Mouse (Mus musculus) MEL (cell line): ENCODE results near the gene Cybb. TPM values are rescaled to one million over a fixed set of nuclear protein-coding genes. Genes with fewer than 3 reads are reported as not detected.

Experiments
- DNase-seq: peaks from one replicate; pipeline ENCODE4 v3.0.0; 2011; ENCODE audit warnings: low read depth, low spot score
- H3K27ac ChIP-seq: 2 replicates; pipeline ENCODE4 v1.5.1; 2012; ENCODE audit warnings: low read depth, mild to moderate bottlenecking, control low read depth, low read length, moderate library complexity; ENCODE audit not compliant: control insufficient read depth
- H3K27me3 ChIP-seq, 2 experiments: fragments of 150-350 bp in 1 of 2; sonication (generic) in 1 of 2; 2 replicates each; pipeline ENCODE4 v1.6.1; 2012; ENCODE audit warnings: low read length in 2 of 2, mild to moderate bottlenecking in 2 of 2, improper control_type of control experiment in 1 of 2, moderate library complexity in 1 of 2; ENCODE audit not compliant: insufficient read depth in 2 of 2, control insufficient read depth in 1 of 2
- H3K36me3 ChIP-seq, 2 experiments: 2 replicates each; pipeline ENCODE4 v1.6.1; 2012 to 2014; ENCODE audit warnings: low read length in 2 of 2, improper control_type of control experiment in 1 of 2, inconsistent platforms in 1 of 2, mild to moderate bottlenecking in 1 of 2; ENCODE audit not compliant: insufficient read depth in 2 of 2, control insufficient read depth in 1 of 2
- H3K4me1 ChIP-seq, 2 experiments: fragments of 150-350 bp in 1 of 2; sonication (generic) in 1 of 2; 2 replicates each; pipeline ENCODE4 v1.6.1; 2012; ENCODE audit warnings: low read length in 2 of 2, improper control_type of control experiment in 1 of 2, mild to moderate bottlenecking in 1 of 2; ENCODE audit not compliant: insufficient read depth in 2 of 2, control insufficient read depth in 1 of 2
- H3K4me3 ChIP-seq, 2 experiments: fragments of 150-350 bp in 1 of 2; sonication (generic) in 1 of 2; 2 replicates each; pipeline ENCODE4 v1.5.1; 2012; ENCODE audit warnings: low read depth in 2 of 2, low read length in 2 of 2, mild to moderate bottlenecking in 2 of 2, moderate library complexity in 2 of 2, control low read depth in 1 of 2, improper control_type of control experiment in 1 of 2; ENCODE audit not compliant: control insufficient read depth in 1 of 2, insufficient read depth in 1 of 2
- H3K79me2 ChIP-seq: 2 replicates; pipeline ENCODE4 v1.6.1; 2012; ENCODE audit warnings: mild to moderate bottlenecking, low read length, moderate library complexity; ENCODE audit not compliant: control insufficient read depth, poor library complexity, insufficient read depth
- H3K9ac ChIP-seq: 2 replicates; pipeline ENCODE4 v1.6.1; 2012; ENCODE audit warnings: low read depth, mild to moderate bottlenecking, control low read depth, low read length, moderate library complexity; ENCODE audit not compliant: control insufficient read depth, poor library complexity, severe bottlenecking
- H3K9me3 ChIP-seq: fragments of 150-350 bp; sonication (generic); replicated peaks from 2 replicates; pipeline ENCODE4 v1.6.1; 2012; ENCODE audit warnings: mild to moderate bottlenecking, low read length, improper control_type of control experiment, moderate library complexity; ENCODE audit not compliant: insufficient read depth
- CTCF ChIP-seq, 3 experiments: IDR thresholded peaks in 2 of 3; conservative IDR thresholded peaks in 1 of 3; 2 replicates each; pipeline ENCODE4 v1.5.1; 2011 to 2012; ENCODE audit warnings: low read length in 3 of 3, low read depth in 2 of 3, mild to moderate bottlenecking in 2 of 3, improper control_type of control experiment in 1 of 3, inconsistent platforms in 1 of 3, mixed read lengths in 1 of 3, moderate library complexity in 1 of 3; ENCODE audit not compliant: control insufficient read depth in 1 of 3, insufficient read depth in 1 of 3, poor library complexity in 1 of 3, severe bottlenecking in 1 of 3
- E2F4 ChIP-seq: IDR thresholded peaks from 2 replicates; pipeline ENCODE4 v1.6.1; 2011; ENCODE audit warnings: low read depth, low read length, improper control_type of control experiment, borderline replicate concordance
- ELF1 ChIP-seq: IDR thresholded peaks from 2 replicates; pipeline ENCODE4 v1.6.1; 2014; ENCODE audit warnings: low read depth, mild to moderate bottlenecking, inconsistent platforms, low read length, improper control_type of control experiment, moderate library complexity
- EP300 ChIP-seq, 2 experiments: IDR thresholded peaks; 2 replicates each; pipeline ENCODE4 v1.6.1; 2011; ENCODE audit warnings: improper control_type of control experiment in 2 of 2, low read length in 2 of 2, low read depth in 1 of 2, mild to moderate bottlenecking in 1 of 2
- ETS1 ChIP-seq: IDR thresholded peaks from 2 replicates; pipeline ENCODE4 v1.6.1; 2012; ENCODE audit warnings: low read depth, mild to moderate bottlenecking, inconsistent platforms, low read length, improper control_type of control experiment, moderate library complexity
- GABPA ChIP-seq: IDR thresholded peaks from 2 replicates; pipeline ENCODE4 v1.6.1; 2012; ENCODE audit warnings: low read depth, mild to moderate bottlenecking, inconsistent platforms, low read length, improper control_type of control experiment, moderate library complexity
- MAFK ChIP-seq: IDR thresholded peaks from 2 replicates; pipeline ENCODE4 v1.6.1; 2011; ENCODE audit warnings: low read depth, mild to moderate bottlenecking, low read length, improper control_type of control experiment, borderline replicate concordance
- MAZ ChIP-seq: IDR thresholded peaks from 2 replicates; pipeline ENCODE4 v1.6.1; 2012; ENCODE audit warnings: low read depth, mild to moderate bottlenecking, inconsistent platforms, low read length, improper control_type of control experiment
- MYB ChIP-seq: IDR thresholded peaks from 2 replicates; pipeline ENCODE4 v1.6.1; 2011; ENCODE audit warnings: mild to moderate bottlenecking, low read depth, low read length, improper control_type of control experiment
- NRF1 ChIP-seq: IDR thresholded peaks from 2 replicates; pipeline ENCODE4 v1.6.1; 2014; ENCODE audit warnings: low read depth, mild to moderate bottlenecking, inconsistent platforms, low read length, improper control_type of control experiment, moderate library complexity; ENCODE audit not compliant: poor library complexity, insufficient read depth, severe bottlenecking
- POLR2AphosphoS2 ChIP-seq: IDR thresholded peaks from 2 replicates; pipeline ENCODE4 v1.6.1; 2011; ENCODE audit warnings: low read length, improper control_type of control experiment
- RAD21 ChIP-seq: IDR thresholded peaks from 2 replicates; pipeline ENCODE4 v1.6.1; 2011; ENCODE audit warnings: mild to moderate bottlenecking, low read depth, low read length, improper control_type of control experiment
- RCOR1 ChIP-seq: IDR thresholded peaks from 2 replicates; pipeline ENCODE4 v1.6.1; 2012; ENCODE audit warnings: low read depth, mild to moderate bottlenecking, inconsistent platforms, low read length, improper control_type of control experiment
- SIN3A ChIP-seq: IDR thresholded peaks from 2 replicates; pipeline ENCODE4 v1.6.1; 2012; ENCODE audit warnings: low read length, improper control_type of control experiment, inconsistent platforms
- SMC3 ChIP-seq: IDR thresholded peaks from 2 replicates; pipeline ENCODE4 v1.6.1; 2011; ENCODE audit warnings: low read depth, low read length, improper control_type of control experiment
- TAL1 ChIP-seq: IDR thresholded peaks from 2 replicates; pipeline ENCODE4 v1.6.1; 2012; ENCODE audit warnings: mild to moderate bottlenecking, inconsistent platforms, low read length, moderate library complexity, mixed read lengths
- USF1 ChIP-seq: IDR thresholded peaks from 2 replicates; pipeline ENCODE4 v1.6.1; 2014; ENCODE audit warnings: low read depth, mild to moderate bottlenecking, inconsistent platforms, low read length, improper control_type of control experiment, moderate library complexity
- ZC3H11A ChIP-seq: IDR thresholded peaks from 2 replicates; pipeline ENCODE4 v1.6.1; 2012; ENCODE audit warnings: low read depth, mild to moderate bottlenecking, inconsistent platforms, low read length, improper control_type of control experiment
- ZNF384 ChIP-seq: IDR thresholded peaks from 2 replicates; pipeline ENCODE4 v1.6.1; 2012; ENCODE audit warnings: low read depth, mild to moderate bottlenecking, inconsistent platforms, low read length, improper control_type of control experiment
- polyA plus RNA-seq, 2 experiments: library from polyadenylated mRNA; stranded (reverse) in 1 of 2; unstranded in 1 of 2; fragments of >175 nt in 1 of 2; fragments of >200 nt in 1 of 2; gene quantifications; 2 replicates each; pipeline versions ENCODE4 v1.2.1 to v1.2.4; 2012; ENCODE audit warnings: low replicate concordance in 2 of 2, low read depth in 1 of 2; ENCODE audit not compliant: insufficient read length in 2 of 2, insufficient read depth in 1 of 2, missing spikeins in 1 of 2
- total RNA-seq: library from RNA; depleted of rRNA; stranded (reverse); fragments of 300-350 nt; gene quantifications from 2 replicates; pipeline ENCODE4 v1.2.3, GENCODE M21; 2012

The Cybb gene
- total and polyA plus RNA-seq, 3 experiments = not detected

- Histone ChIP-seq H3K27ac (no peak overlapping the region), H3K27me3 (peaks cover 0 to 2% of the 10 kb centered on the region in 2 experiments; a peak in 3 of 4 replicates), H3K36me3 (no peaks in the 10 kb centered on the region), H3K9ac (no peak overlapping the region), H3K4me3 (no peak overlapping the region), H3K9me3 (no peaks in the 10 kb centered on the region), H3K4me1 (no peaks in the 10 kb centered on the region), H3K79me2 (no peaks in the 10 kb centered on the region)
- DNase-seq = peak; percentile 9
- TF ChIP-seq NRF1 (no peak), TAL1 (no peak), MYB (no peak), ZNF384 (no peak), MAFK (no peak), ELF1 (no peak), GABPA (no peak), EP300 (IDR thresholded peaks at IDR 0.05; ENCODE audit: low read depth in 1 of 2, low read length in 2 of 2) (no peak)
Observed at GRCm38 (mm10) chrX:9452375-9452774, 35.2 kb downstream of the Cybb start.

GRCm38 (mm10) chrX:9447284-9447683 lies 40.3 kb downstream of the Cybb start:
- Histone ChIP-seq H3K27ac (no peak overlapping the region), H3K4me1 (no peaks in the 10 kb centered on the region)
- TF ChIP-seq MAZ = no peak
- TF ChIP-seq ZNF384 = no peak
- no peak for TF ChIP-seq POLR2AphosphoS2
- TF ChIP-seq USF1 = no peak
- TF ChIP-seq TAL1 = no peak
- TF ChIP-seq ZC3H11A = no peak
- TF ChIP-seq EP300 (IDR thresholded peaks at IDR 0.05; ENCODE audit: low read depth in 1 of 2, low read length in 2 of 2) = no peak
- no peak for TF ChIP-seq ETS1
- TF ChIP-seq RCOR1 = no peak
- TF ChIP-seq, all 39 proteins: peak for 0
- Histone ChIP-seq H3K36me3 (no peaks in the 10 kb centered on the region), H3K27me3 (peaks cover 0 to 3% of the 10 kb centered on the region in 2 experiments; a peak in 3 of 4 replicates), H3K9ac (no peak overlapping the region), H3K9me3 (no peaks in the 10 kb centered on the region), H3K79me2 (no peaks in the 10 kb centered on the region), H3K4me3 (no peak overlapping the region)
- no peak for DNase-seq

GRCm38 (mm10) chrX:9441102-9441501 lies 46.5 kb downstream of the Cybb start:
- no peak overlapping the region for H3K4me3 ChIP-seq
- no peaks in the 10 kb centered on the region for H3K36me3 ChIP-seq
- no peaks in the 10 kb centered on the region for H3K9me3 ChIP-seq
- H3K9ac ChIP-seq = no peak overlapping the region
- DNase-seq = peak; percentile 46
- TF ChIP-seq MAFK (no peak), SMC3 (peak; percentile 74), E2F4 (no peak), RAD21 (peak; percentile 55), SIN3A (no peak), CTCF (IDR thresholded peaks at IDR 0.05 in 2 of 3, conservative IDR thresholded peaks at IDR 0.05 in 1 of 3; ENCODE audit: control insufficient read depth in 1 of 3, insufficient read depth in 1 of 3, low read depth in 2 of 3, low read length in 3 of 3, poor library complexity in 1 of 3, severe bottlenecking in 1 of 3) (peak; percentile 14 to 69 (median 22); a peak in 4 of 6 replicates)
- TF ChIP-seq, all 39 proteins: peak for 3
- no peak overlapping the region for H3K27ac ChIP-seq
- H3K27me3 ChIP-seq = peaks cover 2 to 3% of the 10 kb centered on the region in 2 experiments; a peak in 2 of 4 replicates
- no peaks in the 10 kb centered on the region for H3K4me1 ChIP-seq
- H3K79me2 ChIP-seq = no peaks in the 10 kb centered on the region
